Mouse (Mus musculus) bone marrow, adult 2 months (tissue): ENCODE measurements around the gene Snrnp35.
A peak's percentile ranks its signal among the peaks of the same experiment; 100 is the strongest.

Experiments
- CTCF ChIP-seq: fragments of 200-500 bp; IDR thresholded peaks from 2 replicates; pipeline ENCODE4 v1.5.1; 2011; ENCODE audit warnings: low read length, control low read depth; ENCODE audit not compliant: control insufficient read depth, insufficient read depth
- POLR2A ChIP-seq: fragments of 200-500 bp; IDR thresholded peaks from 2 replicates; pipeline ENCODE4 v1.6.1; 2011; ENCODE audit warnings: low read depth, mild to moderate bottlenecking, control low read depth, low read length, borderline replicate concordance; ENCODE audit not compliant: control insufficient read depth

GRCm38 (mm10) chr5:124482966-124483654 lies at the start of gene Snrnp35:
- TF ChIP-seq CTCF (0 out of 2 replicates have a peak, but pooled peaks have one; percentile 2), POLR2A (peak; percentile 85)
